Mouse (Mus musculus) liver, embryonic 13.5 days (tissue): ENCODE data around the gene B9d2. TPM values are rescaled to one million over a fixed set of nuclear protein-coding genes. Genes with fewer than 3 reads are reported as not detected.
"Not testable (repeated sequence)": the region's sequence is repeated elsewhere in the genome, so short reads cannot be mapped to it uniquely, and the experiment has no call there.

Experiments used
- ATAC-seq: fragments of 200-750 bp; cut with Nextera tagmentation; 2 replicates; pipeline ENCODE4 v1.8.0; 2017; ENCODE audit warnings: low read depth, mild to moderate bottlenecking, moderate number of reproducible peaks, moderate library complexity
- DNase-seq: peaks from one replicate; pipeline ENCODE4 v3.0.0; 2022
- H3K27ac ChIP-seq: fragments of 300-500 bp; sonication (generic); 2 replicates; pipeline ENCODE4 v1.5.1; 2015; ENCODE audit warnings: moderate library complexity, mild to moderate bottlenecking, inconsistent platforms
- H3K27me3 ChIP-seq: fragments of 300-500 bp; sonication (generic); 2 replicates; pipeline ENCODE4 v1.6.1; 2015; ENCODE audit warnings: mild to moderate bottlenecking, inconsistent platforms
- H3K36me3 ChIP-seq: fragments of 300-500 bp; sonication (generic); 2 replicates; pipeline ENCODE4 v1.6.1; 2015; ENCODE audit warnings: mild to moderate bottlenecking, inconsistent platforms
- H3K4me1 ChIP-seq: fragments of 300-500 bp; sonication (generic); replicated peaks from 2 replicates; pipeline ENCODE4 v1.6.1; 2015; ENCODE audit warnings: inconsistent platforms
- H3K4me2 ChIP-seq: fragments of 300-500 bp; sonication (generic); 2 replicates; pipeline ENCODE4 v1.6.1; 2015; ENCODE audit warnings: inconsistent platforms, mild to moderate bottlenecking, moderate library complexity
- H3K4me3 ChIP-seq: fragments of 300-500 bp; sonication (generic); replicated peaks from 2 replicates; pipeline ENCODE4 v1.5.1; 2015; ENCODE audit warnings: mild to moderate bottlenecking, inconsistent platforms
- H3K9ac ChIP-seq: fragments of 300-500 bp; sonication (generic); 2 replicates; pipeline ENCODE4 v1.6.1; 2015; ENCODE audit warnings: mild to moderate bottlenecking, inconsistent platforms
- H3K9me3 ChIP-seq: fragments of 300-500 bp; sonication (generic); replicated peaks from 2 replicates; pipeline ENCODE4 v1.6.1; 2016; ENCODE audit warnings: inconsistent platforms
- WGBS: fragments of 180-500 bp; shearing (Covaris S2); methylation state at CpG from one replicate; pipeline ENCODE4 v1.1.7; 2015; ENCODE audit not compliant: insufficient replicate concordance; 5-methylcytosine and 5-hydroxymethylcytosine counted together
- polyA plus RNA-seq: library from polyadenylated mRNA; unstranded; fragments of >200 nt; fragmentation: Nextera tagmentation; extraction: Ambion mirVana; gene quantifications from 2 replicates; pipeline ENCODE4 v1.2.1, GENCODE M21; 2015

The B9d2 gene
- polyA plus RNA-seq, 1 experiment from 2014 or later, result 25.1 TPM

GRCm38 (mm10) chr7:25718788-25719417 is 38.3 kb downstream of the B9d2 start, which contains the start of gene Ccdc97:
TSS of gene Ccdc97 (minus strand) at chr7:25719088.
- Histone ChIP-seq H3K4me3 (peak within 1 kb of the TSS; percentile 70), H3K27me3 (no peaks in the 10 kb centered on the region), H3K27ac (peak within 1 kb of the TSS; percentile 77), H3K36me3 (peaks cover 70% of the 10 kb centered on the region), H3K9me3 (no peaks in the 10 kb centered on the region), H3K9ac (peak within 1 kb of the TSS; percentile 82), H3K4me2 (peak within 1 kb of the TSS; percentile 76), H3K4me1 (peaks cover 57% of the 10 kb centered on the region)
- peak; percentile 80 for ATAC-seq
- DNase-seq, result peak; percentile 85
- 2% methylated on average over 32 of the region's 32 CpGs for WGBS

- H3K27ac ChIP-seq, result peak overlapping the region; percentile 77
- H3K4me2 ChIP-seq, result peak overlapping the region; percentile 76
- peaks cover 70% of the 10 kb centered on the region for H3K36me3 ChIP-seq
- H3K4me3 ChIP-seq, result peak overlapping the region; percentile 70; the same call in 1 of the 2 replicates
- no peak for ATAC-seq
- peaks cover 57% of the 10 kb centered on the region for H3K4me1 ChIP-seq
- no peaks in the 10 kb centered on the region for H3K9me3 ChIP-seq
- WGBS, result 50% methylated on average over 10 of the region's 10 CpGs
- DNase-seq, result peak; percentile 61
- peak overlapping the region; percentile 82; the same call in 1 of the 2 replicates for H3K9ac ChIP-seq
- no peaks in the 10 kb centered on the region for H3K27me3 ChIP-seq
Observed at GRCm38 (mm10) chr7:25719761-25720610, 39.4 kb downstream of the B9d2 start.

GRCm38 (mm10) chr7:25720760-25721159 is 40.2 kb downstream of the B9d2 start:
- no peak for ATAC-seq
- no peaks in the 10 kb centered on the region for H3K27me3 ChIP-seq
- 80% methylated on average over 5 of the region's 5 CpGs for WGBS
- no peak overlapping the region for H3K9ac ChIP-seq
- peaks cover 70% of the 10 kb centered on the region for H3K36me3 ChIP-seq
- peaks cover 57% of the 10 kb centered on the region for H3K4me1 ChIP-seq
- H3K4me3 ChIP-seq, result no peak overlapping the region
- H3K9me3 ChIP-seq, result no peaks in the 10 kb centered on the region
- no peak overlapping the region for H3K27ac ChIP-seq
- H3K4me2 ChIP-seq, result no peak overlapping the region
- no peak for DNase-seq

GRCm38 (mm10) chr7:25721776-25722175 is 41.2 kb downstream of the B9d2 start:
- not testable (repeated sequence) for H3K9me3 ChIP-seq, H3K4me3 ChIP-seq, DNase-seq, H3K27me3 ChIP-seq
- Histone ChIP-seq H3K27ac (peak overlapping the region; percentile 80), H3K9ac (peak overlapping the region; percentile 45), H3K4me1 (peaks cover 56% of the 10 kb centered on the region), H3K36me3 (peaks cover 70% of the 10 kb centered on the region), H3K4me2 (peak overlapping the region; percentile 33)
- peak; percentile 47 for ATAC-seq

GRCm38 (mm10) chr7:25725886-25726285 is 45.3 kb downstream of the B9d2 start:
- DNase-seq (no peak), ATAC-seq (no peak)
- Histone ChIP-seq H3K4me2 (no peak overlapping the region), H3K27ac (no peak overlapping the region), H3K4me1 (peaks cover 27% of the 10 kb centered on the region), H3K36me3 (peaks cover 98% of the 10 kb centered on the region), H3K9ac (no peak overlapping the region), H3K9me3 (no peaks in the 10 kb centered on the region), H3K27me3 (no peaks in the 10 kb centered on the region), H3K4me3 (no peak overlapping the region)
- 73% methylated on average over 19 of the region's 19 CpGs for WGBS

- Histone ChIP-seq H3K36me3 (peaks cover 99% of the 10 kb centered on the region), H3K9ac (no peak overlapping the region), H3K4me1 (peaks cover 13% of the 10 kb centered on the region), H3K4me2 (no peak overlapping the region), H3K9me3 (no peaks in the 10 kb centered on the region), H3K27ac (no peak overlapping the region), H3K4me3 (no peak overlapping the region), H3K27me3 (no peaks in the 10 kb centered on the region)
- 91% methylated on average over 5 of the region's 5 CpGs for WGBS
- DNase-seq (no peak), ATAC-seq (no peak)
Observed at GRCm38 (mm10) chr7:25727800-25728199, 47.2 kb downstream of the B9d2 start.

- DNase-seq (no peak), ATAC-seq (0 out of 2 replicates have a peak, but pooled peaks have one; percentile 33)
- no peaks in the 10 kb centered on the region for H3K27me3 ChIP-seq
- H3K27ac ChIP-seq, result no peak overlapping the region
- H3K9me3 ChIP-seq, result no peaks in the 10 kb centered on the region
- H3K4me2 ChIP-seq, result no peak overlapping the region
- WGBS, result 38% methylated on average over 2 of the region's 2 CpGs
- no peak overlapping the region for H3K4me3 ChIP-seq
- no peak overlapping the region for H3K9ac ChIP-seq
- peaks cover 7% of the 10 kb centered on the region; the same call in 1 of the 2 replicates for H3K4me1 ChIP-seq
- H3K36me3 ChIP-seq, result peaks cover 98% of the 10 kb centered on the region
Observed at GRCm38 (mm10) chr7:25729396-25729795, 48.8 kb downstream of the B9d2 start.

- no peak overlapping the region for H3K27ac ChIP-seq
- peaks cover 12% of the 10 kb centered on the region for H3K4me1 ChIP-seq
- H3K9ac ChIP-seq, result no peak overlapping the region
- H3K4me3 ChIP-seq, result no peak overlapping the region
- H3K4me2 ChIP-seq, result no peak overlapping the region
- no peaks in the 10 kb centered on the region for H3K9me3 ChIP-seq
- WGBS, result 93% methylated on average over 2 of the region's 2 CpGs
- no peak for ATAC-seq
- DNase-seq, result no peak
- H3K27me3 ChIP-seq, result no peaks in the 10 kb centered on the region
- H3K36me3 ChIP-seq, result peaks cover 98% of the 10 kb centered on the region
Observed at GRCm38 (mm10) chr7:25729862-25730261, 49.3 kb downstream of the B9d2 start.

GRCm38 (mm10) chr7:25731294-25732055 is 50.9 kb downstream of the B9d2 start:
- no peaks in the 10 kb centered on the region for H3K9me3 ChIP-seq
- peaks cover 98% of the 10 kb centered on the region for H3K36me3 ChIP-seq
- no peaks in the 10 kb centered on the region for H3K27me3 ChIP-seq
- H3K27ac ChIP-seq, result peak overlapping the region; percentile 1; the same call in 1 of the 2 replicates
- H3K4me2 ChIP-seq, result no peak overlapping the region
- H3K4me3 ChIP-seq, result no peak overlapping the region
- WGBS, result 63% methylated on average over 8 of the region's 8 CpGs
- ATAC-seq (no peak), DNase-seq (no peak)
- no peak overlapping the region for H3K9ac ChIP-seq
- peaks cover 28% of the 10 kb centered on the region for H3K4me1 ChIP-seq

GRCm38 (mm10) chr7:25734991-25735390 is 54.4 kb downstream of the B9d2 start:
- 11% methylated on average over 4 of the region's 4 CpGs for WGBS
- H3K27ac ChIP-seq, result peak overlapping the region; percentile 44; the same call in 1 of the 2 replicates
- no peak overlapping the region for H3K9ac ChIP-seq
- no peaks in the 10 kb centered on the region for H3K9me3 ChIP-seq
- DNase-seq (no peak), ATAC-seq (peak; percentile 63; the same call in 1 of the 2 replicates)
- H3K4me2 ChIP-seq, result 0 out of 2 replicates have a peak overlapping the region, but pooled peaks have one; percentile 1
- H3K4me3 ChIP-seq, result no peak overlapping the region
- H3K27me3 ChIP-seq, result no peaks in the 10 kb centered on the region
- H3K36me3 ChIP-seq, result peaks cover 98% of the 10 kb centered on the region
- H3K4me1 ChIP-seq, result peaks cover 49% of the 10 kb centered on the region
